Mouse (Mus musculus): ENCODE data around the gene Ccdc71. TPM values are rescaled to one million over a fixed set of nuclear protein-coding genes. Genes with fewer than 3 reads are reported as not detected.

Ccdc71 gene
- polyA plus RNA-seq, 1 experiment from 2014 or later = 57.7 TPM

- no peak overlapping the region for H3K27ac ChIP-seq
- no peaks in the 10 kb centered on the region for H3K27me3 ChIP-seq
- no peak for ATAC-seq (ENCODE audit: low FRiP score, low read depth)
- H3K9me3 ChIP-seq = no peaks in the 10 kb centered on the region
- H3K4me3 ChIP-seq = peak overlapping the region; percentile 88
- H3K36me3 ChIP-seq = peaks cover 42% of the 10 kb centered on the region
- H3K9ac ChIP-seq = peak overlapping the region; percentile 89; the same call in 1 of the 2 replicates
- WGBS = 88% methylated on average over 5 of the region's 5 CpGs
- peak overlapping the region; percentile 93 for H3K4me2 ChIP-seq (replicated peaks)
- peaks cover 11% of the 10 kb centered on the region for H3K4me1 ChIP-seq
Observed at GRCm38 (mm10) chr9:108461675-108462074, 1.3 kb downstream of the Ccdc71 start.

GRCm38 (mm10) chr9:108462192-108462591, 1.9 kb downstream of the Ccdc71 start:
- H3K4me3 ChIP-seq = no peak overlapping the region
- H3K27ac ChIP-seq = no peak overlapping the region
- peaks cover 11% of the 10 kb centered on the region for H3K4me1 ChIP-seq
- no peaks in the 10 kb centered on the region for H3K9me3 ChIP-seq
- H3K27me3 ChIP-seq = no peaks in the 10 kb centered on the region
- ATAC-seq (ENCODE audit: low FRiP score, low read depth) = no peak
- H3K4me2 ChIP-seq (replicated peaks) = no peak overlapping the region
- 87% methylated on average over 10 of the region's 10 CpGs for WGBS
- peaks cover 48% of the 10 kb centered on the region for H3K36me3 ChIP-seq
- no peak overlapping the region; the same call in 1 of the 2 replicates for H3K9ac ChIP-seq

GRCm38 (mm10) chr9:108463713-108464112, 3.4 kb downstream of the Ccdc71 start:
- no peak overlapping the region for H3K27ac ChIP-seq
- no peak overlapping the region for H3K4me2 ChIP-seq (replicated peaks)
- no peaks in the 10 kb centered on the region for H3K27me3 ChIP-seq
- no peak for ATAC-seq (ENCODE audit: low FRiP score, low read depth)
- 0 out of 2 replicates have a peak, but pooled peaks cover 5% of the 10 kb centered on the region for H3K9me3 ChIP-seq
- H3K9ac ChIP-seq = no peak overlapping the region
- no peak overlapping the region for H3K4me3 ChIP-seq
- peaks cover 11% of the 10 kb centered on the region for H3K4me1 ChIP-seq
- WGBS = 96% methylated on average over 9 of the region's 9 CpGs
- H3K36me3 ChIP-seq = peaks cover 55% of the 10 kb centered on the region

- Histone ChIP-seq H3K27ac (no peak overlapping the region), H3K4me3 (no peak overlapping the region), H3K4me1 (peaks cover 10% of the 10 kb centered on the region), H3K27me3 (no peaks in the 10 kb centered on the region), H3K9ac (no peak overlapping the region), H3K4me2 (replicated peaks) (no peak overlapping the region), H3K9me3 (0 out of 2 replicates have a peak, but pooled peaks cover 5% of the 10 kb centered on the region), H3K36me3 (peaks cover 55% of the 10 kb centered on the region)
- ATAC-seq (ENCODE audit: low FRiP score, low read depth) = no peak
- WGBS = 89% methylated on average over 2 of the region's 2 CpGs
Observed at GRCm38 (mm10) chr9:108466219-108466618, 5.9 kb downstream of the Ccdc71 start.

- no peak overlapping the region for H3K4me3 ChIP-seq
- 0 out of 2 replicates have a peak, but pooled peaks cover 5% of the 10 kb centered on the region for H3K9me3 ChIP-seq
- H3K9ac ChIP-seq = no peak overlapping the region
- WGBS = 68% methylated on average over 5 of the region's 5 CpGs
- peaks cover 35% of the 10 kb centered on the region for H3K36me3 ChIP-seq
- no peaks in the 10 kb centered on the region for H3K27me3 ChIP-seq
- ATAC-seq (ENCODE audit: low FRiP score, low read depth) = no peak
- H3K4me2 ChIP-seq (replicated peaks) = no peak overlapping the region
- H3K4me1 ChIP-seq = no peaks in the 10 kb centered on the region
- H3K27ac ChIP-seq = no peak overlapping the region
Observed at GRCm38 (mm10) chr9:108469430-108469829, 9.1 kb downstream of the Ccdc71 start.

GRCm38 (mm10) chr9:108469845-108470244, 9.5 kb downstream of the Ccdc71 start:
- Histone ChIP-seq H3K9ac (no peak overlapping the region), H3K9me3 (0 out of 2 replicates have a peak, but pooled peaks cover 5% of the 10 kb centered on the region), H3K27ac (no peak overlapping the region), H3K4me1 (no peaks in the 10 kb centered on the region), H3K4me3 (no peak overlapping the region), H3K27me3 (no peaks in the 10 kb centered on the region), H3K4me2 (replicated peaks) (no peak overlapping the region), H3K36me3 (peaks cover 31% of the 10 kb centered on the region)
- 76% methylated on average over 4 of the region's 4 CpGs for WGBS
- ATAC-seq (ENCODE audit: low FRiP score, low read depth) = no peak

- H3K9me3 ChIP-seq = no peaks in the 10 kb centered on the region
- no peak for ATAC-seq (ENCODE audit: low FRiP score, low read depth)
- H3K27me3 ChIP-seq = no peaks in the 10 kb centered on the region
Observed at GRCm38 (mm10) chr9:108474528-108474927, 14.2 kb downstream of the Ccdc71 start.

GRCm38 (mm10) chr9:108478638-108479156, 18.4 kb downstream of the Ccdc71 start:
- H3K36me3 ChIP-seq = peaks cover 28% of the 10 kb centered on the region
- peaks cover 24% of the 10 kb centered on the region for H3K4me1 ChIP-seq
- under 1% methylated on average over 20 of the region's 20 CpGs for WGBS
- ATAC-seq (ENCODE audit: low FRiP score, low read depth) = peak; percentile 77; the same call in 1 of the 2 replicates
- no peaks in the 10 kb centered on the region for H3K27me3 ChIP-seq
- no peaks in the 10 kb centered on the region for H3K9me3 ChIP-seq
- peak overlapping the region; percentile 50 for H3K4me3 ChIP-seq
- peak overlapping the region; percentile 81 for H3K27ac ChIP-seq
- H3K4me2 ChIP-seq (replicated peaks) = peak overlapping the region; percentile 98
- peak overlapping the region; percentile 72 for H3K9ac ChIP-seq

More at GRCm38 (mm10) chr9:108474528-108474927, 14.2 kb downstream of the Ccdc71 start:
- Histone ChIP-seq H3K4me2 (replicated peaks) (no peak overlapping the region), H3K4me1 (peaks cover 7% of the 10 kb centered on the region), H3K4me3 (no peak overlapping the region), H3K9ac (no peak overlapping the region), H3K27ac (no peak overlapping the region), H3K36me3 (no peaks in the 10 kb centered on the region)
- WGBS = 43% methylated on average over 1 of the region's 1 CpGs

- Histone ChIP-seq H3K27ac (peak overlapping the region; percentile 81), H3K9me3 (no peaks in the 10 kb centered on the region), H3K36me3 (peaks cover 33% of the 10 kb centered on the region), H3K4me2 (replicated peaks) (peak overlapping the region; percentile 98), H3K4me1 (peaks cover 24% of the 10 kb centered on the region), H3K9ac (peak overlapping the region; percentile 72; the same call in 1 of the 2 replicates), H3K4me3 (peak overlapping the region; percentile 73), H3K27me3 (no peaks in the 10 kb centered on the region)
- WGBS = 42% methylated on average over 11 of the region's 11 CpGs
- ATAC-seq (ENCODE audit: low FRiP score, low read depth) = peak; percentile 0; the same call in 1 of the 2 replicates
Observed at GRCm38 (mm10) chr9:108479241-108479640, 18.9 kb downstream of the Ccdc71 start.

GRCm38 (mm10) chr9:108479721-108480351, 19.5 kb downstream of the Ccdc71 start, which contains the start of gene Lamb2:
TSS of gene Lamb2 (plus strand) at chr9:108479736.
- ATAC-seq (ENCODE audit: low FRiP score, low read depth) = peak; percentile 55; the same call in 1 of the 2 replicates
- Histone ChIP-seq H3K9ac (peak within 1 kb of the TSS; percentile 89), H3K27ac (peak within 1 kb of the TSS; percentile 81), H3K4me2 (replicated peaks) (peak within 1 kb of the TSS; percentile 98), H3K27me3 (no peaks in the 10 kb centered on the region), H3K4me1 (peaks cover 24% of the 10 kb centered on the region), H3K36me3 (peaks cover 38% of the 10 kb centered on the region), H3K9me3 (no peaks in the 10 kb centered on the region), H3K4me3 (peak within 1 kb of the TSS; percentile 73)
- 9% methylated on average over 10 of the region's 10 CpGs for WGBS

- peak overlapping the region; percentile 89 for H3K9ac ChIP-seq
- ATAC-seq (ENCODE audit: low FRiP score, low read depth) = no peak
- 90% methylated on average over 28 of the region's 28 CpGs for WGBS
- H3K4me2 ChIP-seq (replicated peaks) = peak overlapping the region; percentile 98
- H3K9me3 ChIP-seq = no peaks in the 10 kb centered on the region
- H3K27me3 ChIP-seq = no peaks in the 10 kb centered on the region
- no peak overlapping the region for H3K27ac ChIP-seq
- H3K4me3 ChIP-seq = peak overlapping the region; percentile 73; the same call in 1 of the 2 replicates
- peaks cover 24% of the 10 kb centered on the region for H3K4me1 ChIP-seq
- H3K36me3 ChIP-seq = peaks cover 49% of the 10 kb centered on the region
Observed at GRCm38 (mm10) chr9:108480813-108481519, 20.6 kb downstream of the Ccdc71 start.
